Mouse (Mus musculus): ENCODE measurements around the gene Pgs1.

Pgs1 gene

DNA sequence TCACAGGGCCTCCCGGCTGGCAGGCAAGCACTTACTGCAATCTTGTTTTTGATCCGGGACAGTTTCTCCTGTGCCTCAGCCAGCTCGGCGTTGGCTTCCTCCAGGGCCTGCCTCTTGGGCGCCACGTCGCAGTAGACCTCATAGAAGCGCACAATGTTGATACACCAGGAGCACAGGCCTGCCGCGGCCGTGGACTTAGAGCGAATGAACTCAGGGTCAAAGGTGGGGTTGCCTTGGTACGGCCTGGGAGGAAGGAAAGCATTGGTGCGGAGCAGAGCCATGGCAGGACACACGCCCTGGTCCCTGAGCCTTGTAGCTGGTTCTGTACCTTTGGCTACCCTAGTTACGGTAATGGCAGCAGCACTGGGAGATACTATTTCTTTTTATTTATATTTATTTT, 64.1 kb downstream of the Pgs1 start:
- no peak for DNase-seq (ENCODE audit: low spot score in 2 of 2)

DNA sequence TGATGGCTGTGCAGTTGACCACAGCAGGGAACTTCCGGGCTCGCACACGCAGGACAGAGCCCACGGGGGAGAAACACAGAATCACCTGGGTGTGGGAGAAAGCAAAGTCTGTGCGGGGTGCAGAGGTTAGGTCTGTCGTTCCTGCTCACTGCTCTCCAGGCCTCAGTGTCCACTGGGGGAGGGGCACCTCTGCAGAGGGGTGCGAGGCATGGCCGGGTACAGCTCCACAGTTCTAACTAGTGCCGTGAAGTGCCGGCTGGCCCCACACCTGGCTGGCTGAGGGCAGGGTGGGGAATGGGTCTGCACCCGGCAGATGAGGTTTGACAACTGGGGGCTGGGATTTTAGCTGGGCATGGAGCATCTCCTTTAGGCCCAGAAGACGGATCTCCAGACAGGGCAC, 72.3 kb downstream of the Pgs1 start:
- no peak for DNase-seq (ENCODE audit: low spot score in 2 of 2)

DNA sequence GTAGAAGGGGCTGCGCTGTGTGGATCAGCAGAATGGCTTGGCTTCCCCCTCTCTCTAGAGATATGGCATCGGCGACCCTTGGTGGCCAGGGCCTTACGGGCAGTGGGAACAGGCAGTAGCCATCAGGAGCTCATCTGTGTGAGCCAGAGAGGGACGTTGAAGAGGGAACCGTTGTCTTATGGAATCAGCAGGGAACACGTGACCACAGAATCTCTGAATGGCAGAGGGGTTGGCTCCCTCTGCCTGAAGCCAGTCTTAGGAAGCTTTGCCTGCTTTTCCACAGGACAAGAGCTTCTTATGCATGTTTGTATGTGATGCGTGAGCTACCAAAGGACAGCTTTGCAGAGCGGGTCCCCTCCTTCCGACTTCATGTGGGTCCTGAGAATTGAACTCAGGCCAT, 72.8 kb downstream of the Pgs1 start:
- no peak for DNase-seq (ENCODE audit: low spot score in 2 of 2)

DNA sequence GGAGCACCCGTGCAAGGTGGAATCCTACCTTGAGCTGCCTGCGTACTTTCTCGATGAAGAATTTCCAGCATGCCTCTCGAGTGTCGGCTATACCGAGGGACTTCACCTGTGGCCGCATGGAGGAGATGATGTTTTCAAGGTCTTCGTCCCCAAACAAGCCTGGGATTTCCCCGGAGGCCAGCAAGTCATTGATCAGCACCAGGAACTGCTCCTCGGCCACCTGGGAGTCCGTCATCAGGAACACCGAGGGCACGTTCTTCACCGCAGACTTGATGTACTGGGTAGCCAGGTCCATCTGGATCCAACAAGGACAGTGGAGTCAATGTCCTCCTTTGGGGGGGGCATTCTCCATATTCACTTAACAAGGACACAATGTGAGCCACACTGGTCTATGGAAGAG, 73.9 kb downstream of the Pgs1 start:
- DNase-seq (ENCODE audit: low spot score in 2 of 2) = no peak

DNA sequence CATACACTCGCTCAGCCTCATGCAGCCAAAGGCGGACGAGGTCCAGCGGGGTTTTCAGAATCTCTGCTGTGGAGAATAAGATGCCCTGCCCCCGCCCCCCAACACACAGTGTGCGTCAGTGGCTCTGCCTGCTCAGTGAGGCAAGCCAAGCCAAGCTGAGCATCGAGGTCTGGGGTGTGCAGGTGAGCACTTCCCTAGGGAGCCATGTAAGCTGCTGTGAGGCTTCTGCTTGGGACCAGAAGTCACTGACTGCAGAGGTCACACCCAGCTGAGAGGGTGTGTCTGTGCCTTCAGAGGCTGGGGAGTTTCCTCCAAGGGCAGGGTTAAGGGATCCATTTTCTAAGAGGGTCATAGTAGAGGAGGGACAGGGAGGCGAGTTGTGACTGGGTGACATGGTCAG, 81.5 kb downstream of the Pgs1 start:
- DNase-seq (ENCODE audit: low spot score in 2 of 2) = no peak

DNA sequence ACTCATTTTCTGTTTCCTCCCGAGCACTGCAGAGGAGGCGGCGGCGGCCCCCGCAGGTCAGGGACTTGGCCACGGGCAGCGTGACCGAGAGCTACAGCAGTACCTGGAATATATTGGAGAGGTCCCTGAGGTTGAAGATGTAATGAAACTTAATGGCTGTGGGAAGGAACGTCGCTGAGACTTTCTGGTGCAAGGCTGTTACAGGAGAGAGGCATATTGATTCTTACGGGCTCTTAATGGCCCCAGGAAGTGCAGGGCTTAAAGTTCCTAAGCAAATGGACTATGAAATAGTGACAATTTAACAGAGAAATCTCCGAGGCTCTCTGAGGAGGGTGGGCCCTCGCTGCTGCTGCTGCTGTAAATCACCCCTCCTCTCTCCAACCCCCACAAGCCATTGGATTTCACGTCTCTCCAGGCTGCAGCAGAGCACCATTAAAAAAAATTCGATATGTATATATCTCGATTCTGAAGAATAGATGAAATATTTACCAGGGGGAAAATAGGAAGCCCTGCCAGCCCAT, 82.8 kb downstream of the Pgs1 start:
- DNase-seq (ENCODE audit: low spot score in 2 of 2) = no peak

DNA sequence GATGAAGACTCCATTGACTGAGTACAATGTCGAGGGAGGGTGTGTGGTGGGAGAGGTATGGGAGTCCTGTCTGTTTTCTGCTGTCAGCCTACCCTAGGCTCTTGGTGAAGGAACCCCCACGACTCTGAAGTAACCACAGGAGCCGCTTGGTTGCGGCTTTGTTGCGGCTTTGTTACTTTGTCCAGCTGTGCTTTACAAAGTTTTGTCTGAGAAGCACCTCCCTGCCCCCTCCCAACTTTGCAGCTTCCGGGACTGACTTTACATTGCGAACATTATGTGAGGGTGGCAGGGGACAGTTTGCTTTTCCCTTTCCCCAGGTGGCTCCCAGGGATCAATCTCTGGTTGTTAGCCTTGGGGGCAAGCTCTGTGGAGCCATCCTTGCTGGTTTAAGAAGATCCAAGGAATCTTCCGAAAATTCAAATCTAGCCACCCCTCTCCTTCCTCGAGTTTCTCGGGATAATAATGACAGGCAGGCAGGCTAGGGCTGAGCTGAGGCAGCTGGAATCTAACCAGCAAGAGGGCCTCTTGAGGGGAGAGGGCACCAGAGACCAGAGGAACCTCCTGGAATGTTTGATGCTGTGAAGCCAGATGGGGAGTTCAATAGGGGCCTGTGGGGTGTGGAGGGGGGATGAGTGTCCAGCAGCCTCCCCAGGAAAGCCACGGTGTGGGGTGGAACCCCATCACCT, 85.3 kb downstream of the Pgs1 start:
- no peak for DNase-seq (ENCODE audit: low spot score in 2 of 2)
